Mouse (Mus musculus): Measurements from ENCODE around the gene Pllp.

Pllp gene

DNA sequence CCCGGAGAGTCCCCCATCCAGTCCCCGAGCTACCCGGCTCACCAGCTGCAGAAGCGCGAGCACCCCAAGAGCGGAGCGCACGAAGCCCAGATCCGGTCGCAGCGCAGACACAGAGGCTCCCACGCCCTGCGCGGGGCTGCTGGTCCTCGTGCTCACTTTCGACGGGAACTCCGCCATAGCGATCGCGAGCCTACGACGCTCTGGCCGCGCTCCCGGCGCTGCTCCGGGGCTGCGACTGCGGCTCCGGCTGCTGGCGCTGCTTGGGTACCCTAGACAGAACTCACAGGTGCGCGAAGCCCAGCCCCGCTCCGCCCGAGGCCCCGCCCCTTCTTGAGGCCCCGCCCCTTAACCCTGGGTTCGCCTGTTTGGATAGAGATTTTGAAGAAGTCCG lies at the start of gene Pllp:
Gene Pllp (minus strand): TSS at position 285 of the 391 bp plus-strand sequence.
- Histone ChIP-seq H3K27me3 (ENCODE audit: control insufficient read depth, insufficient read depth, low read length, poor library complexity, severe bottlenecking) (no peaks in the 10 kb centered on the region), H3K36me3 (ENCODE audit: control insufficient read depth, insufficient read depth, low read length, poor library complexity, severe bottlenecking) (no peaks in the 10 kb centered on the region)
- DNase-seq (ENCODE audit: low read depth, low spot score): peak; percentile 71

DNA sequence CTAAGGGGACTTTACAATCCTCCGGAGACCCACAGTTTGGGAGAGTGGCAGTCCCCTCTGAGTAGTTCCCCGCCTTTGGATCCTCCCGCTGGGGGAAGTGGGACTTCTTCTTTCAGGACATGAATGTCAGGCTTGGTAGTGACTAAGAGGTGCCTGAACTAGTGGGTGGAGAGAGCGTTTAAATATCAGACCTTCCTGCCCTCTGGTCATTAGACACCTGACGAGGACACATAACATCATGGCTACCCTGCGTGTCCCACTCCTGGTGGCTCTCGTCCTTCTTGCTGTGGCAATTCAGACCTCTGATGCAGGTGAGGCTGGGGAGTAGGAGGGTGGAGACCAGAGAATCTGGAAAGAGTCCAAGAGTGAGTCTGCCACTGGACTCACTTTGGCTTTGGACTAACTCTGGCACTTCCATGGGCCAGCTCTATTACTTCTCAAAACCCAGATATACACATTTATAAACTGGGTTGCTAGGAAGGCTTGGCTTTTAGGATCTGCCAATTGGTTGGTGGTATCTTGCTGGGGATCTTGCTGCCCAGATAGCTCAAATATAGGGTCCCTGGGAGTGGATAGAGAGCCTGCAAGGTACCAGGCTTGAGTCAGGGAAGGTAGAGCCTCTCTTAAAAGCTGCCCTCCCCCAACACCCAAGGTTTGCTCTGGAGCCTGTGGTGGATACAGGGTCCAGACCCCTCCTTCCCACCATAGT lies 49.6 kb upstream of the Pllp start, which contains the start of gene Ccl22:
Gene Ccl22 (plus strand): TSS at position 115 of the 709 bp plus-strand sequence.
- H3K36me3 ChIP-seq (ENCODE audit: control insufficient read depth, insufficient read depth, low read length, poor library complexity, severe bottlenecking): no peaks in the 10 kb centered on the region
- no peaks in the 10 kb centered on the region for H3K27me3 ChIP-seq (ENCODE audit: control insufficient read depth, insufficient read depth, low read length, poor library complexity, severe bottlenecking)
- DNase-seq (ENCODE audit: low read depth, low spot score): no peak

DNA sequence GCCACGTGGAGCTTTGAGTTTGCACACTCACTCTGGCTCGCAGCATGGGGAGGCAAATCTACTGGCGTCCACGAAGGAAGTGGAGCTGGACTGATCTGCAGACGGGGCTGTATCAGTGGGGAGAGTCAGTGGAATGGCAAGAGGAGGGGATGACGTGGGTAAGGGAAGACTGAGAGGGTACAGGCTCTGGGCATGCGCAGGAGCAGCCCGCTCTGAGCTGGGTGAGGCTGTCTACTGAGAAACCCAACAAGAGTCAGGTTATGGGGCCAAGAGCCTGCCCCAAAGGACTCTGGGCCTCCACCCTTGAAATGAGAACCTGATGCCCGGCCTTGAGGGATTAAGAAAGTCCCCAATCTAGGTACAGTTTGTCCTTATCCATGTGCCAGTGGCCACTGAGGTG lies 48.9 kb upstream of the Pllp start:
- DNase-seq (ENCODE audit: low read depth, low spot score): no peak
- Histone ChIP-seq H3K36me3 (ENCODE audit: control insufficient read depth, insufficient read depth, low read length, poor library complexity, severe bottlenecking) (no peaks in the 10 kb centered on the region), H3K27me3 (ENCODE audit: control insufficient read depth, insufficient read depth, low read length, poor library complexity, severe bottlenecking) (no peaks in the 10 kb centered on the region)

DNA sequence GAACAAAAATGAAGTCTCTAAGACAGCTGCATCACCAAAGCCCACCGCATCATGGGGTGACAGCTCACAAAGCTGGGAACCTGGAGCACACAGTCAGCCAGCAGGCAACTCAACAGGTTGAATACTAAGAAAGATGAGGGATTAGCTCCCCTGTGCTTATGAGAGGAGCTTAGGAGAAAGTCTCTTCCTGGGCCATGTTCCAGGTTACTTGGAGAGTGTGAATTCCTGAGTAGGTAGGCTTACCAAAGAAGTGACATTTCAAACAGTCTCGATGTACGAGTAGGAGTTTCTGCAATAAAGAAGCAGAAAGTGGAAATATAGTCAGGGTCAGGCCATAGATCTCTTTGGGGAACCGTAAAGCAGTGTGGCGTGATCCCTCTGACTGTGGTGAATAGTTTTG lies 48.4 kb upstream of the Pllp start:
- DNase-seq (ENCODE audit: low read depth, low spot score): no peak
- Histone ChIP-seq H3K27me3 (ENCODE audit: control insufficient read depth, insufficient read depth, low read length, poor library complexity, severe bottlenecking) (no peaks in the 10 kb centered on the region), H3K36me3 (ENCODE audit: control insufficient read depth, insufficient read depth, low read length, poor library complexity, severe bottlenecking) (no peaks in the 10 kb centered on the region)

DNA sequence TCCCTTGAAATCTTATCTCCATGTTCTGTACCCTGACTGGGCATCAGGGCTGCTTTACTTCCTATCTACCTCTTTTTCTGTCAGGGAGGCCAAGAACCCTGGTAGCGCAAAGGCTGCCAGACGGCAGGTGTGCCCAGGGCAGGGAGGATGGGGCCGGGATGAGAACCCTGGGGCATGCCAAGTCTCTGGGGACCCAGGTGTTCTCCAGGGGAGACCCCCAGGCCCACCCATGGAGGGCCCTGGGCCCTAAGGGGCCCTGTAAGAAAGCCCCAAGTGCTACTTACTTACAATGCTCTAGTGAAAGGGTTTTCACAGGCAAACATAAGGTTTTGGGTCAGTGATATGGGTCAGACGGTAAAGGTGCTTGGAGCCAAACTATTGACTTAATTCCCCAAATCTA lies 45.6 kb upstream of the Pllp start:
- DNase-seq (ENCODE audit: low read depth, low spot score): no peak
- H3K27me3 ChIP-seq (ENCODE audit: control insufficient read depth, insufficient read depth, low read length, poor library complexity, severe bottlenecking): no peaks in the 10 kb centered on the region
- H3K36me3 ChIP-seq (ENCODE audit: control insufficient read depth, insufficient read depth, low read length, poor library complexity, severe bottlenecking): no peaks in the 10 kb centered on the region

DNA sequence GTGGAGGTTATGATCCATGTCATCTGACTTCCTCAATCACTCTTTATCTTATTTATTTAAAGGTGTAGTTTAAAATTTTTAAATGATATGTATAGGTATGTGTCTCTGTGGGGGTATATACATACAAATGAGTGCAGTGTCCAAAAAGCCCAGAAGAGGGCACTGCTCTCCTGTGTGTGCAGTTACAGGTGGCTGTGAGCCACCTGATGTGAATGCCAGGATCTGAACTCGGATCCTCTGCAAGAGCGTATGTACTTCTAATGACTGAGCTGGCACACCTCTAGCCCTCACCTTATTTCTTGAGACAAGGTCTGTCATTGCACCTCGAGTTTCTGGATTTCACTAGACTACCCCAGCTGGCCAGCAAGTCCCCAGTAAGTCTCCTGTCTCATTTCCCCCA lies 44.5 kb upstream of the Pllp start:
- peak; percentile 18 for DNase-seq (ENCODE audit: low read depth, low spot score)
- H3K27me3 ChIP-seq (ENCODE audit: control insufficient read depth, insufficient read depth, low read length, poor library complexity, severe bottlenecking): no peaks in the 10 kb centered on the region
- H3K36me3 ChIP-seq (ENCODE audit: control insufficient read depth, insufficient read depth, low read length, poor library complexity, severe bottlenecking): no peaks in the 10 kb centered on the region

DNA sequence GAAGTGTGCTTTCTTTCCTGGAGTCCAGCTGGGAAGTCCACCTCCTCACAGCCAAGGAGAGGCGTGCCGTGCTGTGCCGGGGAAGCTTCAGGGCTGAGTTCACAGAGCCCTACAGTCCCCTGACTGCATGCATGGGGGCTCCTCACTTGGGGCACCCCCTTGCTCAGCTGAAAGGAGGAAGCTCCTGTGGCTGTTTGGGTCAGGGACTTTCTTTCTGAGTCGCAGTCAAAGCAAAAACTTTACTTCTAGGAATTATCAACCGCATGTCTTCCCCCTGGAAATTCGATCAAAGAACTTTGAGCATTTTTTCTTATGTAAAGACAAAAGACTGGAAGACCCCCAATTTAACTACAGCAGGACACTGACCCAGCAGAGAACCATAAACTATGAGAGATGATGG lies 43.8 kb upstream of the Pllp start:
- Histone ChIP-seq H3K27me3 (ENCODE audit: control insufficient read depth, insufficient read depth, low read length, poor library complexity, severe bottlenecking) (no peaks in the 10 kb centered on the region), H3K36me3 (ENCODE audit: control insufficient read depth, insufficient read depth, low read length, poor library complexity, severe bottlenecking) (no peaks in the 10 kb centered on the region)
- peak; percentile 64 for DNase-seq (ENCODE audit: low read depth, low spot score)

DNA sequence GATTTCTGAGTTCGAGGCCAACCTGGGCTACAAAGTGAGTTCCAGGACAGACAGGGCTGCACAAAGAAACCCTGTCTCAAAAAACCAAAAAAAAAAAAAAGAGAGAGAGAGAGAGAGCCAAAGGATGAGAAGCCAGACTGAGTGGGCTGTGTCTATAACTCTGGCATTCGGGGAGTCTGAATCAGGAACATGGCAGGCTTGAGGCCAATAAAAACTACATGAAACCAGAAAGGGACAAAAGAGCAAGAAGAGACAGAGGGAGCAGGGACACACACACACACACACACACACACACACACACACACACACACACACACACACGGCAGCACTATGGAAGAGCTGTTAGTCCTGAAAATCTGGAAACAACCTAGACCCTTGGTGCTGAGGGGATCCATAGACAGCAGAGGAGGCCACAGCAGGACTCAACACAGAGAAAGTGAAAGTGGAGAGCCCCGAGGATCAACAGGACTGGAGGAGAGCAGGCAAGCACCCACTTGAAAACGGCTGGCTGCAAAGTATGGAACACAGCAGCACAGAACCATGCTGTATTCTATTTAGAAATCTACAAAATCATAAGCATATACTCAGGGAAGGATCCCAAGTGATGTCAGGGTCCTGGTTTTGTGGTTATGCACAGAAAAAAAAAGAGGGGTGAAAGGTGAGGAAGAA lies 39.5 kb upstream of the Pllp start:
- H3K36me3 ChIP-seq (ENCODE audit: control insufficient read depth, insufficient read depth, low read length, poor library complexity, severe bottlenecking): no peaks in the 10 kb centered on the region
- H3K27me3 ChIP-seq (ENCODE audit: control insufficient read depth, insufficient read depth, low read length, poor library complexity, severe bottlenecking): no peaks in the 10 kb centered on the region
- DNase-seq (ENCODE audit: low read depth, low spot score): peak; percentile 10

DNA sequence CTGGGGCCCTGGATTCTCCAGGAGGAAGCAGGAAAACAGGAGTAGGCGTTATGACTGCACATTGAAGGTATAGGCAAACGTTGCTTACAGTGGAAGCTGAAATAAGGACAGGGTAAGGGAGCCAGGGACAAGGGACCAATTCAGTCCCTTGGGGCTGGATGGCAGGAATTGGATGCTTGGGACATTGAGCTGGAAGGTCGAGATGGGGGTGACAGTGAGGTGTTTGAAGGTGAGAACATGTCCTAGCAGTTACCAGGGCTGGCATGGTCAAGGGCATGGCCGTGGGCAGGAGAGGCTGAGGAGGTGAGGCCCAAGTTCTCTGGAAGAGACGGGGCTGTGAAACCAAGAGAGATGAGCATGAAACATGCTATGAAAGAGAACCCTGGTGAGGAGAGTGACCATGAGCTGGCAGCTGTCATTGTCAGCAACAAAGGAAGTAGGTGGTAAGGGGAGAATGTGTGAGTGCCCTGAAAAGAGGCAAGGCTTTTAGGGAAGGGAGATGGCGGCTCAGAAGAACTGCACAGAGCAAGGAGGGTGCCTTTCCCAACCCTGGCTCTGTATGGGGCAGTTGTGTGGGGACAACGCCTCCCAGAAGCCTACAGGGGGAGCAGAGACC lies 38.8 kb upstream of the Pllp start:
- H3K27me3 ChIP-seq (ENCODE audit: control insufficient read depth, insufficient read depth, low read length, poor library complexity, severe bottlenecking): no peaks in the 10 kb centered on the region
- no peak for DNase-seq (ENCODE audit: low read depth, low spot score)

DNA sequence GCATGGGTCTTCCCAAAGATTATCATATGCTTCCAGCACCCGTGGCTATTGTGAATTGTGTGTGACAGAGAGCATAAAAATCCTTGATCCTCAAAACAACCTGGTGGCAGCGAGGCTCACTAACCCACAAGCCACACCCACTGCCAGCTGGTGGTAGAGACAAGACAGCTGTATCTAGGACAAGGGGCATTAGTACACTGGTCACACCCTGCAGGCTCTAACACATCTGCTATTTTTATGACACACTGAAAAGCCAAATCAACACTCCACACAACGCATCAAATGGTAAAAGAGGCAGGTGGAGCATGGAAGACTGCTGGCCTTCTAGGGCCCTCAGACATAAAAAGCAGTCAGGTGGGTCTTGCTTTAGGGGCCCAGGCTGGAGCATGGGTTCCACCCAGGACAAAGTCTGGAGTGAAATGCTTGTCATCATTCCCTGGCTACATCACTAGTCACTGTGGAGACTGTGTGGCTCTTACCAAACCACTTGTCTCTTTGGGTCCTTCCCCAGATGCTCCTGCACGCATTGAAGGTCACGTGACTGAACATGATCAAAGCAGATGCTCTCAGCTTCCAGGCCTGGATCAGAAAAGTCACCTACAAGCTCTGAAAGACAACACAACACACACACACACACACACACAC lies 37.9 kb upstream of the Pllp start:
- Histone ChIP-seq H3K36me3 (ENCODE audit: control insufficient read depth, insufficient read depth, low read length, poor library complexity, severe bottlenecking) (no peaks in the 10 kb centered on the region), H3K27me3 (ENCODE audit: control insufficient read depth, insufficient read depth, low read length, poor library complexity, severe bottlenecking) (no peaks in the 10 kb centered on the region)
- DNase-seq (ENCODE audit: low read depth, low spot score): peak; percentile 19

More for the DNA sequence above, 38.8 kb upstream of the Pllp start:
- H3K36me3 ChIP-seq (ENCODE audit: control insufficient read depth, insufficient read depth, low read length, poor library complexity, severe bottlenecking): no peaks in the 10 kb centered on the region

DNA sequence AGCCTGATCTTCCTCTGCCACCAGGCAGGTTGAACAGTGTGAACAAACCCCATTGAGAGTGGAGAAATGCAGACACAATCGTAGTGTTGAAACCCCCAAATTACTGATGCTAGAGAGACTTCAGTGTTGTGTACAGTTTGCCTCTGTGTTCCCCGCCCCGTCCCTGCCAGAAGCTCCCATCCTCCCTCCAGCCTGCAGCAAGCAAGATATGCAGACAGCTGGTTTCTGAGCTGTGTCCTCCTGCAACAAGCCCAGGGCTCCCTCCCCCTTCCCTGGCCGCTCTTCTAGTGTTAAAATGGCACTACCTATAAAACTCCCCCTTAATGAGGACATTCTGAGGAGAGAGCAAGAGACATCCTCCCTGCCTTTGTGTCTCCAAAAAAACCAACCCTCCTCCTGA lies 33.2 kb upstream of the Pllp start:
- Histone ChIP-seq H3K27me3 (ENCODE audit: control insufficient read depth, insufficient read depth, low read length, poor library complexity, severe bottlenecking) (no peaks in the 10 kb centered on the region), H3K36me3 (ENCODE audit: control insufficient read depth, insufficient read depth, low read length, poor library complexity, severe bottlenecking) (no peaks in the 10 kb centered on the region)
- DNase-seq (ENCODE audit: low read depth, low spot score): no peak

DNA sequence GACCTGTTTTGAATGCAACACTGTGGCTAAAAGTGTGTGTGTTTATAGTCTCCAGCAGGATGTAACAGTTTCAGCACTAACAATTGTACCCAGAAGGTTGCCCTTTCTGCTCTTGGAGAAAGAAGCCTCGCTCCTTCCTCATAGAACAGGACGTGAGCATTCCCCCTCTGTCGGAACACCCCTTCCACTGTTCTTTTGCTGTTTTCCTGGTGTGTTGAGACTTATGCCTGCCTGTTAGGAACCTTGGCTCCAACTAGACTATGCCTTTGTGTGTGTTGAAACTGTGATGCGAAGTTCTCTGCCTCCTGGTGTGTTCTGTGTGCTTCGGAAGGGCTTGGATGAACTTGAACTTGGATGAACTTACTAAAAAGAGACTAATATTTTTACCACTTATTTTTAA lies 29.9 kb upstream of the Pllp start:
- H3K27me3 ChIP-seq (ENCODE audit: control insufficient read depth, insufficient read depth, low read length, poor library complexity, severe bottlenecking): no peaks in the 10 kb centered on the region
- no peaks in the 10 kb centered on the region for H3K36me3 ChIP-seq (ENCODE audit: control insufficient read depth, insufficient read depth, low read length, poor library complexity, severe bottlenecking)
- DNase-seq (ENCODE audit: low read depth, low spot score): no peak

DNA sequence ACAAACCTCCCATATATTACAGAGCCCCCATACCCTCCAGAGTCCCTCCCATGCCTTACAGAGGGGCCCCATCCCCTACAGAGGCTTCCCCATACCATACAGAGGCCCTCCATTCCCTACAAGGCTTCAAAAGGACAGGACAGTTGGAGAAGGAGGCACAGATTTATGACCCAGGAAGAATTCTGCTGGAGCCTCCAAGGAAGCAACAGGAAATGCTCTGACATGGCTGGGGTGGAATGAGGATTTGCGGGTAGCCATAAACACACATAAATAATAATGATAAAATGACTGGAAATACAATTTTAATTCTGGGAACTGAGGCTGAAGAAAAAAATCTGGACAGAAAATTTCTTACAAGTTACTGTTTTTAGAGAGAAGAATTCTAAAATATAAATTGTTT lies 20.8 kb upstream of the Pllp start:
- DNase-seq (ENCODE audit: low read depth, low spot score): no peak

DNA sequence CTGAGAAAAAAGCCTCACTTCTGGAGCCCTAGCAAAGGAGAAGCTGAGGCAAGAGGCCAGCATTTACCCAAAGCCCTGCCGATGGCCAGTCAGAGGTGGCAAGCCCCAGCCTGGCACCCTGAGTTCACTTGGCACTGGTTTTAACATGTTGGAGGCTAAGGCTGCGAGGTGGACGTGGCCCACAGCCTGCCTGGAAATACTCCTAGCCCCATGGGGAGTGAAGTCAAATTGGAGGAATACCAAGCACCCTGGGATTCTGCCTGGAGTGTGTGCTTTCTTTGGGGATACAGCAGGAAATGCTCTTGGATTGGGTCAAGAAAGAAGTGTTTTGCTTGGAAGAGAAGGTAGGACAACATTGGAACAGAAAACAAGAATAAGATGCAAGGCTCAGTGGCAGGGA lies 19.8 kb upstream of the Pllp start:
- no peaks in the 10 kb centered on the region for H3K27me3 ChIP-seq (ENCODE audit: control insufficient read depth, insufficient read depth, low read length, poor library complexity, severe bottlenecking)
- DNase-seq (ENCODE audit: low read depth, low spot score): no peak
- no peaks in the 10 kb centered on the region for H3K36me3 ChIP-seq (ENCODE audit: control insufficient read depth, insufficient read depth, low read length, poor library complexity, severe bottlenecking)

More for the DNA sequence above, 20.8 kb upstream of the Pllp start:
- no peaks in the 10 kb centered on the region for H3K27me3 ChIP-seq (ENCODE audit: control insufficient read depth, insufficient read depth, low read length, poor library complexity, severe bottlenecking)
- no peaks in the 10 kb centered on the region for H3K36me3 ChIP-seq (ENCODE audit: control insufficient read depth, insufficient read depth, low read length, poor library complexity, severe bottlenecking)

DNA sequence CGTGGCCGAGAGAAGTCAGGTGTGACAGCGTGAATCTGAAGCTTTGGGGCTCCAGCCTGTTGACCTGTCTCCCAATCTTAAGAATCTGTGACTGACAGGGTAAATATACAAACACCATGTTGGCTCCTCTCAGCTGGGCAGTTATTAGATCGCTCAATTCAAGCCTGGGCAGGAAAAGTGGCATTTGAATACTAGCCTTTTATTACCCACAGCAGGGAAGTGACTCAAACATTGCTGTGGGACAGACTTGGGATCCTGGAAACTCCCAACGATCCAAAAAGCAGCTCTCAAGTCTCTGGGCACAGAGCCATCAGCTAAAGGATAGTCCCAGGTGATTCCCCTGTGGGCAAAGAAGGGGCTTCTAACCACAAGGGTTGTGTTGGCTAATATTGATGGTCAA lies 18.5 kb upstream of the Pllp start:
- no peaks in the 10 kb centered on the region for H3K36me3 ChIP-seq (ENCODE audit: control insufficient read depth, insufficient read depth, low read length, poor library complexity, severe bottlenecking)
- no peaks in the 10 kb centered on the region for H3K27me3 ChIP-seq (ENCODE audit: control insufficient read depth, insufficient read depth, low read length, poor library complexity, severe bottlenecking)
- no peak for DNase-seq (ENCODE audit: low read depth, low spot score)
